Mouse (Mus musculus) heart, embryonic 12.5 days (tissue): Measurements from ENCODE around the gene Fzr1. TPM values are rescaled to one million over a fixed set of nuclear protein-coding genes. Genes with fewer than 3 reads are reported as not detected.

ENCODE experiments used
- ATAC-seq: fragments of 200-750 bp; cut with Nextera tagmentation; 2 replicates; pipeline ENCODE4 v1.8.0; 2017; ENCODE audit warnings: moderate TSS enrichment, moderate library complexity; ENCODE audit not compliant: insufficient number of reproducible peaks, low FRiP score
- H3K27ac ChIP-seq: fragments of 300-500 bp; sonication (generic); 2 replicates; pipeline ENCODE4 v1.5.1; 2016; ENCODE audit warnings: mild to moderate bottlenecking, moderate library complexity; ENCODE audit not compliant: poor library complexity, severe bottlenecking
- H3K27me3 ChIP-seq: fragments of 300-500 bp; sonication (generic); replicated peaks from 2 replicates; pipeline ENCODE4 v1.6.1; 2016; ENCODE audit warnings: mild to moderate bottlenecking, moderate library complexity
- H3K36me3 ChIP-seq: fragments of 300-500 bp; sonication (generic); 2 replicates; pipeline ENCODE4 v1.6.1; 2016; ENCODE audit warnings: mild to moderate bottlenecking, moderate library complexity
- H3K4me1 ChIP-seq: fragments of 300-500 bp; sonication (generic); replicated peaks from 2 replicates; pipeline ENCODE4 v1.6.1; 2016; ENCODE audit warnings: mild to moderate bottlenecking
- H3K4me2 ChIP-seq: fragments of 300-500 bp; sonication (generic); 2 replicates; pipeline ENCODE4 v1.6.1; 2016; ENCODE audit warnings: mild to moderate bottlenecking, moderate library complexity
- H3K4me3 ChIP-seq: fragments of 300-500 bp; sonication (generic); 2 replicates; pipeline ENCODE4 v1.5.1; 2016; ENCODE audit warnings: mild to moderate bottlenecking
- H3K9ac ChIP-seq: fragments of 300-500 bp; sonication (generic); 2 replicates; pipeline ENCODE4 v1.6.1; 2016; ENCODE audit warnings: mild to moderate bottlenecking, moderate library complexity
- H3K9me3 ChIP-seq: fragments of 300-500 bp; sonication (generic); replicated peaks from 2 replicates; pipeline ENCODE4 v1.6.1; 2016; ENCODE audit warnings: mild to moderate bottlenecking, moderate library complexity
- WGBS: fragments of 180-500 bp; shearing (Covaris S2); methylation state at CpG from one replicate; pipeline ENCODE4 v1.1.7; 2016; 5-methylcytosine and 5-hydroxymethylcytosine counted together
- polyA plus RNA-seq: library from polyadenylated mRNA; unstranded; fragments of >200 nt; fragmentation: Nextera tagmentation; extraction: Ambion mirVana; gene quantifications from 2 replicates; pipeline ENCODE4 v1.2.1, GENCODE M21; 2016

Fzr1 gene
- polyA plus RNA-seq, 1 experiment from 2014 or later: 99.5 TPM

GRCm38 (mm10) chr10:81362336-81362949 is 15.9 kb downstream of the Fzr1 start:
- peaks cover 87% of the 10 kb centered on the region for H3K4me1 ChIP-seq
- H3K4me3 ChIP-seq: peak overlapping the region; percentile 49; the same call in 1 of the 2 replicates
- H3K27ac ChIP-seq: peak overlapping the region; percentile 96
- H3K27me3 ChIP-seq: peaks cover 3% of the 10 kb centered on the region; the same call in 1 of the 2 replicates
- H3K4me2 ChIP-seq: peak overlapping the region; percentile 82
- WGBS: 48% methylated on average over 12 of the region's 12 CpGs
- peak overlapping the region; percentile 78 for H3K9ac ChIP-seq
- H3K36me3 ChIP-seq: peaks cover 33% of the 10 kb centered on the region
- peak; percentile 58 for ATAC-seq
- no peaks in the 10 kb centered on the region for H3K9me3 ChIP-seq

GRCm38 (mm10) chr10:81360721-81361120 is 17.6 kb downstream of the Fzr1 start:
- 63% methylated on average over 8 of the region's 8 CpGs for WGBS
- H3K4me1 ChIP-seq: peaks cover 84% of the 10 kb centered on the region
- H3K4me2 ChIP-seq: peak overlapping the region; percentile 14
- no peak overlapping the region for H3K9ac ChIP-seq
- H3K27me3 ChIP-seq: peaks cover 5% of the 10 kb centered on the region; the same call in 1 of the 2 replicates
- no peak for ATAC-seq
- H3K9me3 ChIP-seq: no peaks in the 10 kb centered on the region
- peaks cover 19% of the 10 kb centered on the region; the same call in 1 of the 2 replicates for H3K36me3 ChIP-seq
- H3K27ac ChIP-seq: peak overlapping the region; percentile 30; the same call in 1 of the 2 replicates
- no peak overlapping the region for H3K4me3 ChIP-seq

- Histone ChIP-seq H3K9me3 (no peaks in the 10 kb centered on the region), H3K4me2 (peak overlapping the region; percentile 93), H3K4me3 (peak overlapping the region; percentile 81), H3K9ac (peak overlapping the region; percentile 85), H3K27ac (no peak overlapping the region), H3K27me3 (peaks cover 5% of the 10 kb centered on the region; the same call in 1 of the 2 replicates), H3K4me1 (peaks cover 65% of the 10 kb centered on the region), H3K36me3 (peaks cover 19% of the 10 kb centered on the region; the same call in 1 of the 2 replicates)
- no peak for ATAC-seq
- 47% methylated on average over 1 of the region's 1 CpGs for WGBS
Measured at GRCm38 (mm10) chr10:81358841-81359240, 19.5 kb downstream of the Fzr1 start.

GRCm38 (mm10) chr10:81358209-81358608 is 20.1 kb downstream of the Fzr1 start:
- H3K27me3 ChIP-seq: peaks cover 5% of the 10 kb centered on the region; the same call in 1 of the 2 replicates
- H3K9me3 ChIP-seq: no peaks in the 10 kb centered on the region
- H3K27ac ChIP-seq: peak overlapping the region; percentile 35; the same call in 1 of the 2 replicates
- H3K36me3 ChIP-seq: peaks cover 19% of the 10 kb centered on the region; the same call in 1 of the 2 replicates
- H3K4me3 ChIP-seq: peak overlapping the region; percentile 81
- peak overlapping the region; percentile 93 for H3K4me2 ChIP-seq
- peak overlapping the region; percentile 85 for H3K9ac ChIP-seq
- ATAC-seq: no peak
- peaks cover 59% of the 10 kb centered on the region for H3K4me1 ChIP-seq
- WGBS: 19% methylated on average over 4 of the region's 4 CpGs

GRCm38 (mm10) chr10:81356991-81357844 is 21.1 kb downstream of the Fzr1 start, which contains the start of gene Mfsd12:
TSS of gene Mfsd12 (plus strand) at chr10:81357491.
- WGBS: 2% methylated on average over 79 of the region's 79 CpGs
- H3K9ac ChIP-seq: peak within 1 kb of the TSS; percentile 85
- H3K4me2 ChIP-seq: peak within 1 kb of the TSS; percentile 93
- ATAC-seq: peak; percentile 89
- H3K4me1 ChIP-seq: peaks cover 49% of the 10 kb centered on the region
- 0 out of 2 replicates have a peak, but pooled peaks cover 3% of the 10 kb centered on the region for H3K27me3 ChIP-seq
- H3K4me3 ChIP-seq: peak within 1 kb of the TSS; percentile 81
- peaks cover 14% of the 10 kb centered on the region; the same call in 1 of the 2 replicates for H3K36me3 ChIP-seq
- H3K9me3 ChIP-seq: no peaks in the 10 kb centered on the region
- H3K27ac ChIP-seq: peak within 1 kb of the TSS; percentile 35

GRCm38 (mm10) chr10:81356352-81356990 is 21.8 kb downstream of the Fzr1 start:
- Histone ChIP-seq H3K27ac (no peak overlapping the region), H3K9me3 (no peaks in the 10 kb centered on the region), H3K4me2 (peak overlapping the region; percentile 93), H3K9ac (peak overlapping the region; percentile 47), H3K36me3 (peaks cover 6% of the 10 kb centered on the region; the same call in 1 of the 2 replicates), H3K4me3 (peak overlapping the region; percentile 81), H3K4me1 (peaks cover 46% of the 10 kb centered on the region), H3K27me3 (0 out of 2 replicates have a peak, but pooled peaks cover 3% of the 10 kb centered on the region)
- WGBS: 49% methylated on average over 12 of the region's 12 CpGs
- ATAC-seq: no peak

GRCm38 (mm10) chr10:81355533-81355932 is 22.8 kb downstream of the Fzr1 start:
- 69% methylated on average over 4 of the region's 4 CpGs for WGBS
- peaks cover 44% of the 10 kb centered on the region for H3K4me1 ChIP-seq
- 0 out of 2 replicates have a peak overlapping the region, but pooled peaks have one; percentile 21 for H3K9ac ChIP-seq

GRCm38 (mm10) chr10:81354738-81355477 is 23.4 kb downstream of the Fzr1 start:
- Histone ChIP-seq H3K27ac (no peak overlapping the region), H3K9me3 (no peaks in the 10 kb centered on the region), H3K4me2 (no peak overlapping the region), H3K4me1 (peaks cover 37% of the 10 kb centered on the region), H3K4me3 (no peak overlapping the region), H3K27me3 (0 out of 2 replicates have a peak, but pooled peaks cover 3% of the 10 kb centered on the region), H3K36me3 (peaks cover 1% of the 10 kb centered on the region; the same call in 1 of the 2 replicates), H3K9ac (no peak overlapping the region)
- 64% methylated on average over 9 of the region's 9 CpGs for WGBS
- no peak for ATAC-seq

More at GRCm38 (mm10) chr10:81355533-81355932, 22.8 kb downstream of the Fzr1 start:
- no peak for ATAC-seq
- no peak overlapping the region for H3K4me3 ChIP-seq
- 0 out of 2 replicates have a peak, but pooled peaks cover 3% of the 10 kb centered on the region for H3K27me3 ChIP-seq
- no peaks in the 10 kb centered on the region for H3K9me3 ChIP-seq
- H3K27ac ChIP-seq: no peak overlapping the region
- H3K4me2 ChIP-seq: no peak overlapping the region
- H3K36me3 ChIP-seq: peaks cover 3% of the 10 kb centered on the region; the same call in 1 of the 2 replicates

- 18% methylated on average over 9 of the region's 9 CpGs for WGBS
- ATAC-seq: no peak
- H3K27me3 ChIP-seq: 0 out of 2 replicates have a peak, but pooled peaks cover 6% of the 10 kb centered on the region
- H3K4me3 ChIP-seq: no peak overlapping the region
- peak overlapping the region; percentile 5; the same call in 1 of the 2 replicates for H3K4me2 ChIP-seq
- H3K36me3 ChIP-seq: peaks cover 14% of the 10 kb centered on the region
- no peak overlapping the region for H3K27ac ChIP-seq
- peaks cover 43% of the 10 kb centered on the region for H3K4me1 ChIP-seq
- no peak overlapping the region for H3K9ac ChIP-seq
- H3K9me3 ChIP-seq: no peaks in the 10 kb centered on the region
Measured at GRCm38 (mm10) chr10:81351678-81352291, 26.5 kb downstream of the Fzr1 start.
